Mouse (Mus musculus) heart, adult 2 months (tissue): ENCODE measurements around the gene Slx4ip.

ENCODE experiments used
- CTCF ChIP-seq: fragments of 200-600 bp; IDR thresholded peaks from 2 replicates; pipeline ENCODE4 v1.8.1; 2022; ENCODE audit warnings: antibody characterized with exemption, mild to moderate bottlenecking, moderate library complexity
- EP300 ChIP-seq: fragments of 200-500 bp; IDR thresholded peaks from 2 replicates; pipeline ENCODE4 v1.6.1; 2011; ENCODE audit warnings: low read depth, low read length, control low read depth; ENCODE audit not compliant: insufficient read depth
- POLR2A ChIP-seq: fragments of 200-500 bp; IDR thresholded peaks from 2 replicates; pipeline ENCODE4 v1.6.1; 2011; ENCODE audit warnings: mild to moderate bottlenecking, low read depth, low read length, control low read depth; ENCODE audit not compliant: insufficient read depth

DNA sequence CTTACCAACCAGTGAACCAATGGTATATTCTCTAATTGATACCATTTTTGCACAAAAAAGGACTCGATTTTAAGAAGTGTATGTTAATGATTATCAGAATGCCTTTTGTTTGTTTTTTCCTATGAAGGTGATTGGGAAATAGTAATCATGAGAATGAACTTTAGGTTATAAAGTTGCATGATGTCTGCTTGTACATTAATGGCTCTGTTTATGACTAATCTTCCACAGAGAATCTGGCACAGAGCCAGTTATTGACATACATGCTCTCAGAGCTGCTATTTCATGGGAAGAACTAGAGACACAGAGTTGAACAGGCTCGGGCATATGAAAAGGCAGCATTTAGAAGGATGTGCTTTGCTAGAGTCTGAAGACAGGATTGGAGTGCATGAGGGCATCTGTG, 5.1 kb downstream of the Slx4ip start:
- TF ChIP-seq CTCF: no peak
- TF ChIP-seq POLR2A: no peak
- no peak for TF ChIP-seq EP300
